Mouse (Mus musculus) intestine, embryonic 15.5 days (tissue): ENCODE data around the gene Sema5b. TPM values are rescaled to one million over a fixed set of nuclear protein-coding genes. Genes with fewer than 3 reads are reported as not detected.

Experiments
- ATAC-seq: fragments of 200-750 bp; cut with Nextera tagmentation; 2 replicates; pipeline ENCODE4 v1.8.0; 2017; ENCODE audit warnings: moderate TSS enrichment, moderate library complexity
- H3K27ac ChIP-seq: fragments of 300-500 bp; sonication (generic); 2 replicates; pipeline ENCODE4 v1.5.1; 2015; ENCODE audit warnings: mild to moderate bottlenecking, inconsistent platforms
- H3K27me3 ChIP-seq: fragments of 300-500 bp; sonication (generic); replicated peaks from 2 replicates; pipeline ENCODE4 v1.6.1; 2015; ENCODE audit warnings: inconsistent platforms
- H3K36me3 ChIP-seq: fragments of 300-500 bp; sonication (generic); 2 replicates; pipeline ENCODE4 v1.6.1; 2015; ENCODE audit warnings: inconsistent platforms
- H3K4me1 ChIP-seq: fragments of 300-500 bp; sonication (generic); replicated peaks from 2 replicates; pipeline ENCODE4 v1.6.1; 2015; ENCODE audit warnings: inconsistent platforms
- H3K4me2 ChIP-seq: fragments of 300-500 bp; sonication (generic); replicated peaks from 2 replicates; pipeline ENCODE4 v1.6.1; 2015; ENCODE audit warnings: mild to moderate bottlenecking, inconsistent platforms
- H3K4me3 ChIP-seq: fragments of 300-500 bp; sonication (generic); replicated peaks from 2 replicates; pipeline ENCODE4 v1.5.1; 2015; ENCODE audit warnings: inconsistent platforms
- H3K9ac ChIP-seq: fragments of 300-500 bp; sonication (generic); 2 replicates; pipeline ENCODE4 v1.6.1; 2015; ENCODE audit warnings: inconsistent platforms
- H3K9me3 ChIP-seq: fragments of 300-500 bp; sonication (generic); 2 replicates; pipeline ENCODE4 v1.6.1; 2016; ENCODE audit warnings: inconsistent platforms
- WGBS: fragments of 180-500 bp; shearing (Covaris S2); methylation state at CpG from one replicate; pipeline ENCODE4 v1.1.7; 2015; 5-methylcytosine and 5-hydroxymethylcytosine counted together
- polyA plus RNA-seq: library from polyadenylated mRNA; unstranded; fragments of >200 nt; fragmentation: Nextera tagmentation; extraction: Ambion mirVana; gene quantifications from 2 replicates; pipeline ENCODE4 v1.2.1, GENCODE M21; 2015

Gene Sema5b
- polyA plus RNA-seq, 1 experiment from 2014 or later: 5.8 TPM

- Histone ChIP-seq H3K9me3 (no peaks in the 10 kb centered on the region), H3K4me1 (no peaks in the 10 kb centered on the region), H3K36me3 (no peaks in the 10 kb centered on the region), H3K27me3 (no peaks in the 10 kb centered on the region), H3K27ac (no peak overlapping the region), H3K4me2 (no peak overlapping the region), H3K4me3 (no peak overlapping the region), H3K9ac (no peak overlapping the region)
- 74% methylated on average over 8 of the region's 8 CpGs for WGBS
- ATAC-seq: no peak
Observed at GRCm38 (mm10) chr16:35677511-35678113, 136.7 kb downstream of the Sema5b start.

DNA sequence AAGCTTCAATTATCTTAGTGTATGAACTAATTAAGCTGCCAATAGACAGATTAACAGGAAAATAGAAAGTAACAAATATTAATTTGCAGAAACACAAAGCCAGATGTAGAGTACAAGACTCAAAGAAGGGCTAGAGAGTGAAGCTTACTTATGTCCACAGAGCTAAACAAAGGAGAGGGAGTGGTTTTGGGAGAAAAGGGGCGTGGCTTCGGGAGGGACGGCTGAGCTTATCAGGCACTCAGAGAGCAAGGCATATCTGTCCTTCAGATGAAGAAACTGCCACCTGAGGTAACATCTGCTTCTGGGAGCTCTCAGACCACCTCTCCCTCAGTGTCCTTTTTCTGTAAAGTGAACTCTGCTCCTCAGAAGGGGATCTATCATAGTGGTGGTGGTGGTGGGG lies 137.5 kb downstream of the Sema5b start:
- H3K4me3 ChIP-seq: no peak overlapping the region
- 17% methylated on average over 3 of the region's 3 CpGs for WGBS
- no peaks in the 10 kb centered on the region for H3K27me3 ChIP-seq
- ATAC-seq: no peak
- no peak overlapping the region for H3K4me2 ChIP-seq
- H3K9ac ChIP-seq: no peak overlapping the region
- no peaks in the 10 kb centered on the region for H3K36me3 ChIP-seq
- H3K4me1 ChIP-seq: no peaks in the 10 kb centered on the region
- H3K27ac ChIP-seq: no peak overlapping the region
- H3K9me3 ChIP-seq: no peaks in the 10 kb centered on the region

- Histone ChIP-seq H3K4me3 (no peak overlapping the region), H3K9ac (no peak overlapping the region), H3K9me3 (no peaks in the 10 kb centered on the region), H3K27me3 (no peaks in the 10 kb centered on the region), H3K36me3 (no peaks in the 10 kb centered on the region), H3K4me1 (no peaks in the 10 kb centered on the region), H3K27ac (no peak overlapping the region), H3K4me2 (no peak overlapping the region)
- ATAC-seq: no peak
- 70% methylated on average over 17 of the region's 17 CpGs for WGBS
Observed at GRCm38 (mm10) chr16:35681327-35682108, 140.6 kb downstream of the Sema5b start.

DNA sequence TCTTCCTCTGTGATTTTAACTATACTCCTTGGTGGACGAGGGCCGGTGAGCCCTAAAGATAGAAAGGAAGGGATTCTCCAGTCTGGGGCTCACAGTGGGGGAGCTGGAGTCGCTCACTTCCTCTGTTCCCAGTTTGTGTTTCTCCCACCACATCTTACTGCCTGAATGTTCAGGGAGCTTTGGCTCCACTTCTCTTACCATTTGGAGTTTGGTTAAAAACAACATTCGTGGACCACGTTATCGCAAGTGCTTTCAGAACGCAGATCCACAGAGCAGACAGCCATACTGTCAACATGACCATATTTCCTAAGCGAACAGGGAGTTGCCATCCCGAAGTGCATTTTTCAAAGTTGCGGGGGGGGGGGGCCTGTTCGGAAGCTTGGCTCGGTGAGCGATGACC lies 144.1 kb downstream of the Sema5b start:
- Histone ChIP-seq H3K27me3 (no peaks in the 10 kb centered on the region), H3K4me2 (no peak overlapping the region), H3K9me3 (no peaks in the 10 kb centered on the region), H3K36me3 (no peaks in the 10 kb centered on the region), H3K9ac (no peak overlapping the region), H3K27ac (no peak overlapping the region), H3K4me3 (no peak overlapping the region), H3K4me1 (no peaks in the 10 kb centered on the region)
- ATAC-seq: no peak
- WGBS: 74% methylated on average over 13 of the region's 13 CpGs

DNA sequence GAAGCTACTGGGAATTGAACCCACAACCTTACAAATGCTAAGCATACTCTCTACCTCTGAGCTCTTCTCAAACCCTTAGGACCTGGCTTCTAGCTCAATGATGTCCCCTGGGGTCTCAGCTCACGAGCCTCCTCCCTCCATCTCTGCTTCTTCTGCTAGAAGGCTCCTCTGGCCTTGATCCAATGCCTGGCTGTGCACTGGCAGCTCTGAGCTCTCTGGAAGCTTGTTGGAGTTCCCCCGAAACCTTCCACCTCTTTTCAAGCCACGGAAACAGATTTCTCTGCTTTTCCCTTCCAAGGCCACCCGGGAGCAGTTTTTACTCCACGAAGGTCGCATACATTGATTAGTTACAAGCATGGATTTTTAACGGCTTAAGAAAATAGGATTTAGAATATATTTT lies 145.5 kb downstream of the Sema5b start:
- WGBS: 71% methylated on average over 7 of the region's 7 CpGs
- no peaks in the 10 kb centered on the region for H3K9me3 ChIP-seq
- no peak overlapping the region for H3K9ac ChIP-seq
- no peaks in the 10 kb centered on the region for H3K36me3 ChIP-seq
- no peak overlapping the region for H3K4me2 ChIP-seq
- H3K4me1 ChIP-seq: no peaks in the 10 kb centered on the region
- ATAC-seq: no peak
- H3K27ac ChIP-seq: no peak overlapping the region
- no peak overlapping the region for H3K4me3 ChIP-seq
- no peaks in the 10 kb centered on the region for H3K27me3 ChIP-seq

GRCm38 (mm10) chr16:35691606-35692005 lies 150.7 kb downstream of the Sema5b start:
- no peak overlapping the region for H3K27ac ChIP-seq
- 89% methylated on average over 7 of the region's 7 CpGs for WGBS
- no peak overlapping the region for H3K9ac ChIP-seq
- H3K27me3 ChIP-seq: no peaks in the 10 kb centered on the region
- H3K36me3 ChIP-seq: no peaks in the 10 kb centered on the region
- no peak overlapping the region for H3K4me3 ChIP-seq
- no peak for ATAC-seq
- H3K4me2 ChIP-seq: no peak overlapping the region
- H3K4me1 ChIP-seq: no peaks in the 10 kb centered on the region
- no peaks in the 10 kb centered on the region for H3K9me3 ChIP-seq

DNA sequence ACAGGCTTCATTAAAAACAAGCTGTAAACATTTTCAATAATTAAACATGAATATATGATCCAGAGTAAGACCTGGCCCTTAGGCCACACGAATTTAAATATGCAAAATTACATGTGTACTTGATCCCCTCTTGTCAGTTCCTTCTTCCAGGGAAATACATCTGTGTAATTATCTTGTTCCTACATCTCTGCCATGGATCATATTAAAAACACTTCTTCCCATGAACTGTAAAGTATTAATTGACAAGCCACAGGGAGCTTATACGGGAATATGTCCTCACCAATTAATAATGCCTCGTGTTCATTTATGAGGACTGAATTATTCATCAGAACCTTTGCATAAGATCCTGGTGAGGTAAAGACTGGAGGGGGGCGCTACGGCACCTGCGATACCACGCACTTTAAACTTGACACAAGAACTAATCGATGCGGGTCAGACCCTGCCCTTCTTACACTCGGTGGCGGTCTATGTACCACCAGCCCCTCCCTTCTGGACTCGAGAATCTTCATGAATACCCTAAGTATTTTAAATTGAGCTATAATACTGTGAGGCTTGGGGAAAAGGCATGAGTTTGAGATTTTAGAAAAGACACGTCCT lies 153.4 kb downstream of the Sema5b start:
- Histone ChIP-seq H3K4me3 (no peak overlapping the region), H3K4me2 (no peak overlapping the region), H3K9ac (no peak overlapping the region), H3K9me3 (no peaks in the 10 kb centered on the region), H3K27me3 (no peaks in the 10 kb centered on the region), H3K36me3 (no peaks in the 10 kb centered on the region), H3K27ac (no peak overlapping the region), H3K4me1 (no peaks in the 10 kb centered on the region)
- 92% methylated on average over 13 of the region's 13 CpGs for WGBS
- no peak for ATAC-seq

DNA sequence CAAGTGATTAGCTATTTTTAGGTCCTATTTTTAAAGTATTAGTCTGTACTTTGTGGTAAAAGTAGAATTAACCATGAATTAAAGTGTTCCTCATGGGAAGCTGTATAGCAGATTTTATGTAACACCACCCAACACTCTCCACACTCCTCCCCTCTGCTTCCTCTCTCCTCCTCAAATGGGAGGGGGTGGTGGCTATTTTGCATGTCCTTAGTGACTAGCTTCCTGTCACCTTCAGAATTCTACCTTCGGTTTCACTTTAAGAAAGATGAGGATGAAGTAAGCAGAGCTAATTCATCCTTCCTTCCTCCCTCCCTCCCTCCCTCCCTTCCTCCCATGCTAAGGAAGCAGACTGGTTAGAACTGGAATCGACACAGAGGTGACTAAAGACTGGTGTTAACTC lies 155.2 kb downstream of the Sema5b start:
- no peak for ATAC-seq
- Histone ChIP-seq H3K27me3 (no peaks in the 10 kb centered on the region), H3K9me3 (no peaks in the 10 kb centered on the region), H3K4me3 (no peak overlapping the region), H3K36me3 (no peaks in the 10 kb centered on the region), H3K4me1 (no peaks in the 10 kb centered on the region), H3K9ac (no peak overlapping the region), H3K27ac (no peak overlapping the region), H3K4me2 (no peak overlapping the region)
- 89% methylated on average over 2 of the region's 2 CpGs for WGBS

DNA sequence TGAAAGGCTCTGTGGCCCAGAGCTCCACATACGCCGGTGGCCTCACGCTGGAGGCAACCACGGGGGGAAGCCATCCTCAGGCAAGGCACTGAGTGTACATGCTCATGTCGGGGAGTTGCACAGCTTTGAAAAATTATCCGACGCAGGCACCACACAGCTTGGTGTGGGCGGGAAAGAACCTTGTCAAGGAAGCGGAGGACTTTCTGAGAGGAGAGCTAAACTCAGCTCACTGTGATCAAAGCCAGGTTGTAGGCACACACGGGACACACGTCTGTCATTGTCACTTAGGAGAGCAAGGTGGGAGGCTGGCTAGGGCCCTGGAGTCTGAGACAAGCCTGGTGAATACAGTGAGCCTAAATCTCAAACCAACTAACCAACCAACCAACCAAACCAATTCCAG lies 160.9 kb downstream of the Sema5b start:
- Histone ChIP-seq H3K4me3 (no peak overlapping the region), H3K36me3 (no peaks in the 10 kb centered on the region), H3K27ac (no peak overlapping the region), H3K27me3 (no peaks in the 10 kb centered on the region), H3K9ac (no peak overlapping the region), H3K4me2 (no peak overlapping the region), H3K4me1 (no peaks in the 10 kb centered on the region), H3K9me3 (no peaks in the 10 kb centered on the region)
- ATAC-seq: no peak
- 70% methylated on average over 11 of the region's 11 CpGs for WGBS

DNA sequence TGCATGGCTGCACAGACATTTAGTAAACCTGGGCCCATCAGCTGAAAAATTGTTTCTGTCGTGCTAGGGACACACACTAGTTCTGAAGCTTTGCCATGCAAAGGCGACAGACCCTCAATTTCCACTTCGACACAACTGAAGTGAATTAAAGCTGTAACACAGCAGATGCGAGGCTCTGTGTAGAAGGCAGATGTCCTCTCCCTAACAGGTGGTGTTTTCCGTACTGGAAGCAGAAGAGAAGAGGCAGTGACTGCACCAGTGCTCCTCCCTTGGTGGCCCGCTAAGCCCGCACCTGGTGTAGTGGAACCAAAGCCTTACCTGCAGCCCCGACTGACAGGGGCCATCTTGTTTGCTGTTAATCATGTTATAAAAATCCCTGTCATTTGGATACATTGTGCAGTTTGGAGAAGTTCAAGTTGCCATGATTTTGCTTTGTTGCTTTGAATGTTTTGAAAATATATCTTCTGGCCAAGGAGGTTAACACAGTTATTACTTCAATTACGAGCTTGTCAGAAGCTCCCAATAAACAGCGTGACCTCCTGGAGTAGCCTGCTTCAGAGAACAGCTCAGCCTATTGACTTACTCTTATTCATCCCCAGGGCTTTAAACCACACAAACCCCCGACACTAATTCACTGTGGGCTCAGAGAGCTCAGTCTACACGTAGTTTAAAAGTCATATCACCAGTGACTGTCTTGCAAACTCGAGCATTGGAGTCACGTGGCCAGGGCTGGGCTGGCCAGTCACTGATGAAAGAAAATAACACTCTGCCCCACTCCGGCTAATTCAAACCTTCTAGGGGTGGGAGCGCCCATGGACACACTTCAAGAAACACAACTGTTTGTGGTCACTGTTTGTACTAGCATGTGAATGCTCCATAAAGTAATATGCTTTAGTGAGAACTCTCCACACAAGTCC lies 163.1 kb downstream of the Sema5b start:
- Histone ChIP-seq H3K36me3 (no peaks in the 10 kb centered on the region), H3K27ac (no peak overlapping the region), H3K9me3 (no peaks in the 10 kb centered on the region), H3K9ac (no peak overlapping the region), H3K4me1 (no peaks in the 10 kb centered on the region), H3K4me3 (no peak overlapping the region), H3K4me2 (no peak overlapping the region), H3K27me3 (no peaks in the 10 kb centered on the region)
- 79% methylated on average over 16 of the region's 16 CpGs for WGBS
- ATAC-seq: no peak

- no peak overlapping the region for H3K4me3 ChIP-seq
- no peak for ATAC-seq
- no peak overlapping the region for H3K4me2 ChIP-seq
- H3K9ac ChIP-seq: no peak overlapping the region
- H3K9me3 ChIP-seq: no peaks in the 10 kb centered on the region
- H3K27ac ChIP-seq: no peak overlapping the region
- WGBS: 78% methylated on average over 14 of the region's 14 CpGs
- no peaks in the 10 kb centered on the region for H3K4me1 ChIP-seq
- no peaks in the 10 kb centered on the region for H3K36me3 ChIP-seq
- no peaks in the 10 kb centered on the region for H3K27me3 ChIP-seq
Observed at GRCm38 (mm10) chr16:35704796-35705195, 163.9 kb downstream of the Sema5b start.

DNA sequence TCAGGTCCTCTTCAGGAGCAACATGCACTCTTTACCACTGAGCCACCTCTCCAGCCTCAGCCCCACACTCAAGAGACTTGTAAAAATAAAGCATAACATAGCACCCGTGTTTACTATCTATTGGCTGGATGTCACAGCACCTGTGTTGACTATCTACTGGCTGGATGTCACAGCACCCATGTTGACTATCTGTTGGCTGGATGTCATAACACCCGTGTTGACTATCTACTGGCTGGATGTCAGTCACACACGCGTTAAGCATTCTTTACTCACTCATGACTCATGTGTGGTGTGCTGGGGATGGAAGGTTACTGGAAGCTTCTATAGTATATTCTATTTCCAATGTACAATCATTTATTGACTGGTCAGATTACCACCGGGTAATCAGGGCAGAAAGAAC lies 166.1 kb downstream of the Sema5b start:
- H3K36me3 ChIP-seq: no peaks in the 10 kb centered on the region
- no peak overlapping the region for H3K27ac ChIP-seq
- no peaks in the 10 kb centered on the region for H3K9me3 ChIP-seq
- no peak overlapping the region for H3K9ac ChIP-seq
- no peak overlapping the region for H3K4me3 ChIP-seq
- no peaks in the 10 kb centered on the region for H3K4me1 ChIP-seq
- no peaks in the 10 kb centered on the region for H3K27me3 ChIP-seq
- WGBS: 83% methylated on average over 5 of the region's 5 CpGs
- H3K4me2 ChIP-seq: no peak overlapping the region
- no peak for ATAC-seq
